Mouse (Mus musculus): ENCODE results near the gene Med22.

Med22 gene

GRCm38 (mm10) chr2:26910124-26910993, at the start of gene Med22, which contains the start of gene Rpl7a:
TSS of gene Med22 (minus strand) at chr2:26910677.
TSS of gene Rpl7a (plus strand) at chr2:26910764.
- no peak for TF ChIP-seq GATA4 (IDR thresholded peaks at IDR 0.05; ENCODE audit: insufficient replicate concordance, low read length)

- no peak for TF ChIP-seq GATA4 (IDR thresholded peaks at IDR 0.05; ENCODE audit: insufficient replicate concordance, low read length)
Observed at GRCm38 (mm10) chr2:26957488-26957859, 47.0 kb upstream of the Med22 start.

GRCm38 (mm10) chr2:26956811-26957487, 46.5 kb upstream of the Med22 start:
- TF ChIP-seq GATA4 (IDR thresholded peaks at IDR 0.05; ENCODE audit: insufficient replicate concordance, low read length), result no peak

GRCm38 (mm10) chr2:26954735-26955395, 44.4 kb upstream of the Med22 start:
- no peak for TF ChIP-seq GATA4 (IDR thresholded peaks at IDR 0.05; ENCODE audit: insufficient replicate concordance, low read length)

- TF ChIP-seq GATA4 (IDR thresholded peaks at IDR 0.05; ENCODE audit: insufficient replicate concordance, low read length), result no peak
Observed at GRCm38 (mm10) chr2:26952866-26953265, 42.4 kb upstream of the Med22 start.

- TF ChIP-seq GATA4 (IDR thresholded peaks at IDR 0.05; ENCODE audit: insufficient replicate concordance, low read length), result no peak
Observed at GRCm38 (mm10) chr2:26952193-26952592, 41.7 kb upstream of the Med22 start.

GRCm38 (mm10) chr2:26951346-26951905, 40.9 kb upstream of the Med22 start:
- no peak for TF ChIP-seq GATA4 (IDR thresholded peaks at IDR 0.05; ENCODE audit: insufficient replicate concordance, low read length)

- TF ChIP-seq GATA4 (IDR thresholded peaks at IDR 0.05; ENCODE audit: insufficient replicate concordance, low read length), result no peak
Observed at GRCm38 (mm10) chr2:26950411-26950810, 39.9 kb upstream of the Med22 start.

- no peak for TF ChIP-seq GATA4 (IDR thresholded peaks at IDR 0.05; ENCODE audit: insufficient replicate concordance, low read length)
Observed at GRCm38 (mm10) chr2:26943253-26943652, 32.8 kb upstream of the Med22 start.

GRCm38 (mm10) chr2:26941539-26941938, 31.1 kb upstream of the Med22 start:
- TF ChIP-seq GATA4 (IDR thresholded peaks at IDR 0.05; ENCODE audit: insufficient replicate concordance, low read length), result no peak

- no peak for TF ChIP-seq GATA4 (IDR thresholded peaks at IDR 0.05; ENCODE audit: insufficient replicate concordance, low read length)
Observed at GRCm38 (mm10) chr2:26936425-26936824, 25.9 kb upstream of the Med22 start.

- TF ChIP-seq GATA4 (IDR thresholded peaks at IDR 0.05; ENCODE audit: insufficient replicate concordance, low read length), result no peak
Observed at GRCm38 (mm10) chr2:26935286-26935685, 24.8 kb upstream of the Med22 start.

GRCm38 (mm10) chr2:26933304-26934055, 23.0 kb upstream of the Med22 start, which contains the start of the genes Surf4 and Stkld1:
TSS of gene Surf4 (minus strand) at chr2:26933928.
TSS of gene Stkld1 (plus strand) at chr2:26934047.
- TF ChIP-seq GATA4 (IDR thresholded peaks at IDR 0.05; ENCODE audit: insufficient replicate concordance, low read length), result no peak

- TF ChIP-seq GATA4 (IDR thresholded peaks at IDR 0.05; ENCODE audit: insufficient replicate concordance, low read length), result no peak
Observed at GRCm38 (mm10) chr2:26932473-26933303, 22.2 kb upstream of the Med22 start.

Measured in liver, adult (tissue).